Mouse (Mus musculus): ENCODE measurements around the gene Pa2g4. TPM values are rescaled to one million over a fixed set of nuclear protein-coding genes. Genes with fewer than 3 reads are reported as not detected.

Pa2g4 gene
- total and polyA plus RNA-seq, 3 experiments, result 232 to 663 (median 298) TPM

DNA sequence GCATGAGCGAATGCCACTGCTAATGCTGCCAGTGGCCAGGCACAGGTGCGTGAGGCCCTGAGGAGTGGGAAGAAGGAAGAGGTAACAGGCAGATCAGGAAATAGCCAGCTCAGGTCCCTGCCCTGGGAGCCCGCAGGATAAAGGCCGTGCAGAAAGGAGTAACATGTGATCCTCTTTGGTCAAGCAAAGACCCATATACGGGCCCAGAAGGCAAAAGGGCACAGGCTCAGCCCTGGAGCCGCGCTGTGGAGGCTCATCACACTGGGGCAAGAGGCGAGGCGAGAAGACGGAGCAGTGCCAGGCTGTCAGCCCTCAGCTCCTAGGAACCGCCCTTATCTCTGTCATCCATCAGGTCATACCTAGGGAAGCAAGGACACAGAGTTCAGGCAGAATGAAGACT lies 55.5 kb downstream of the Pa2g4 start:
- no peak overlapping the region for H3K4me3 ChIP-seq (ENCODE audit: control insufficient read depth in 1 of 2, insufficient read depth in 1 of 2, low read depth in 2 of 2, low read length in 2 of 2)
- no peak overlapping the region for H3K27ac ChIP-seq (ENCODE audit: control insufficient read depth, low read depth, low read length)
- TF ChIP-seq GABPA (IDR thresholded peaks at IDR 0.05; ENCODE audit: low read depth, low read length), result no peak
- TF ChIP-seq NELFE (IDR thresholded peaks at IDR 0.05; ENCODE audit: low read depth, low read length), result no peak
- TF ChIP-seq EP300 (IDR thresholded peaks at IDR 0.05; ENCODE audit: low read depth in 1 of 2, low read length in 2 of 2), result no peak
- no peak for TF ChIP-seq USF1 (IDR thresholded peaks at IDR 0.05; ENCODE audit: low read depth, low read length)
- no peak for TF ChIP-seq POLR2A (IDR thresholded peaks at IDR 0.05; ENCODE audit: control insufficient read depth in 1 of 2, insufficient read depth in 1 of 2, low read depth in 1 of 2, low read length in 2 of 2, poor library complexity in 1 of 2)
- no peak for TF ChIP-seq TBP (IDR thresholded peaks at IDR 0.05; ENCODE audit: low read depth, low read length)
- no peak for TF ChIP-seq UBTF (IDR thresholded peaks at IDR 0.05; ENCODE audit: borderline replicate concordance, insufficient read depth, low read depth, low read length)
- TF ChIP-seq CHD1 (IDR thresholded peaks at IDR 0.05; ENCODE audit: low read depth, low read length), result no peak
- H3K9me3 ChIP-seq (replicated peaks; ENCODE audit: insufficient read depth, low read length), result no peaks in the 10 kb centered on the region
- H3K27me3 ChIP-seq (ENCODE audit: control insufficient read depth in 1 of 2, insufficient read depth in 2 of 2, low read length in 2 of 2), result no peaks in the 10 kb centered on the region
- H3K9ac ChIP-seq (ENCODE audit: control insufficient read depth, low read depth, low read length, poor library complexity, severe bottlenecking), result no peak overlapping the region
- peaks cover 0 to 3% of the 10 kb centered on the region in 2 experiments; a peak in 2 of 4 replicates for H3K36me3 ChIP-seq (ENCODE audit: control insufficient read depth in 1 of 2, insufficient read depth in 2 of 2, low read length in 2 of 2)
- no peak for DNase-seq (ENCODE audit: low read depth, low spot score)
- H3K4me1 ChIP-seq (ENCODE audit: control insufficient read depth in 1 of 2, insufficient read depth in 2 of 2, low read length in 2 of 2), result peaks cover 0 to 4% of the 10 kb centered on the region in 2 experiments; a peak in 2 of 4 replicates
- H3K79me2 ChIP-seq (ENCODE audit: control insufficient read depth, insufficient read depth, low read length, poor library complexity), result no peaks in the 10 kb centered on the region

DNA sequence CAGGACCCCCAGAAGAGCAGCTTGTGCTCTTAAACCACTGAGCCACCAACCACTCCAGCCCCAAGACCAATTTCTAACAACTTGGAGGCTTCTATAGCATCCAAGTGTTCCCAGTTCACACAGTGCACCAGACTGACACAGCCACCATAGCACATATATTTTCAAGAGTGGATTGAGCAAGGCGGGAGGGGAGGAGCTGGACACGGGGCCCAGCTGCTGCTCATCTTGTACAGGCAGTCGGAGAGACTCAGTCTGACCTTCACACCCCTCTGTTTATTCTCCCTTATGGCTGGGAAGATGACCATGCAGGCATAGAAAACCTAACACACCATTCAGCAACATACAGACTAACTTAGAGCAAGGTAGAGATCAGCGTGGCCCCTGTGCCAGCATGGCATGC lies 56.0 kb downstream of the Pa2g4 start:
- no peak overlapping the region for H3K4me3 ChIP-seq (ENCODE audit: control insufficient read depth in 1 of 2, insufficient read depth in 1 of 2, low read depth in 2 of 2, low read length in 2 of 2)
- H3K79me2 ChIP-seq (ENCODE audit: control insufficient read depth, insufficient read depth, low read length, poor library complexity), result no peaks in the 10 kb centered on the region
- peaks cover 4 to 9% of the 10 kb centered on the region in 2 experiments for H3K4me1 ChIP-seq (ENCODE audit: control insufficient read depth in 1 of 2, insufficient read depth in 2 of 2, low read length in 2 of 2)
- H3K9me3 ChIP-seq (replicated peaks; ENCODE audit: insufficient read depth, low read length), result no peaks in the 10 kb centered on the region
- no peak for DNase-seq (ENCODE audit: low read depth, low spot score)
- TF ChIP-seq ZC3H11A (IDR thresholded peaks at IDR 0.05; ENCODE audit: low read depth, low read length), result no peak
- no peak for TF ChIP-seq CHD2 (IDR thresholded peaks at IDR 0.05; ENCODE audit: low read length)
- TF ChIP-seq EP300 (IDR thresholded peaks at IDR 0.05; ENCODE audit: low read depth in 1 of 2, low read length in 2 of 2), result no peak
- no peak for TF ChIP-seq MAX (IDR thresholded peaks at IDR 0.05; ENCODE audit: low read length)
- TF ChIP-seq ZKSCAN1 (IDR thresholded peaks at IDR 0.05; ENCODE audit: low read depth, low read length), result no peak
- no peak for TF ChIP-seq SIN3A (IDR thresholded peaks at IDR 0.05; ENCODE audit: low read length)
- TF ChIP-seq TCF12 (IDR thresholded peaks at IDR 0.05; ENCODE audit: low read depth, low read length), result no peak
- no peak for TF ChIP-seq NRF1 (IDR thresholded peaks at IDR 0.05; ENCODE audit: insufficient read depth, low read depth, low read length, poor library complexity, severe bottlenecking)
- no peak for TF ChIP-seq CTCF (IDR thresholded peaks at IDR 0.05 in 2 of 3, conservative IDR thresholded peaks at IDR 0.05 in 1 of 3; ENCODE audit: control insufficient read depth in 1 of 3, insufficient read depth in 1 of 3, low read depth in 2 of 3, low read length in 3 of 3, poor library complexity in 1 of 3, severe bottlenecking in 1 of 3)
- no peak for TF ChIP-seq POLR2A (IDR thresholded peaks at IDR 0.05; ENCODE audit: control insufficient read depth in 1 of 2, insufficient read depth in 1 of 2, low read depth in 1 of 2, low read length in 2 of 2, poor library complexity in 1 of 2)
- peaks cover 0 to 8% of the 10 kb centered on the region in 2 experiments; a peak in 2 of 4 replicates for H3K36me3 ChIP-seq (ENCODE audit: control insufficient read depth in 1 of 2, insufficient read depth in 2 of 2, low read length in 2 of 2)
- H3K9ac ChIP-seq (ENCODE audit: control insufficient read depth, low read depth, low read length, poor library complexity, severe bottlenecking), result no peak overlapping the region
- H3K27ac ChIP-seq (ENCODE audit: control insufficient read depth, low read depth, low read length), result no peak overlapping the region
- no peaks in the 10 kb centered on the region for H3K27me3 ChIP-seq (ENCODE audit: control insufficient read depth in 1 of 2, insufficient read depth in 2 of 2, low read length in 2 of 2)
